Mouse (Mus musculus): ENCODE results near the gene Ooep. TPM values are rescaled to one million over a fixed set of nuclear protein-coding genes. Genes with fewer than 3 reads are reported as not detected.
"Not testable (repeated sequence)": the region's sequence is repeated elsewhere in the genome, so short reads cannot be mapped to it uniquely, and the experiment has no call there.

Ooep gene
- polyA plus RNA-seq, 1 experiment from 2014 or later, result 6.1 TPM

DNA sequence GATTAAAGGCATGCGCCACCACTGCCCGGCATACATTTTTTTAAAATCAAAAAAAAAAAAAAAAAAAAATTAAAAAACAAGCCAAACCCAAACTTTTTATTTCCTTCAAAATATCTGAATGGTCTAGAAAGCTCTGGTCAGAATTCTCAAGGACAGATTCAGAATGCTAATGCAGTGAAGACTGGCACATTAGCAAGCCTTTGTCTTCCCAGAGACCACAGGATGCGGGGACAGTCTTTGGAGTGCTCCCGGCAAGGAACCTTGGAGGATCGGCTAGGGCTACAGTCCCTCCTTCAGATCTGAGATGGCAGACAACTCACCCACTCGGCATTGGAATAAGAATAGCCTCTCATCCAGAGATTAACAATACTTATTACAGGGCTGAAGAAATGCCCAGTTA is 13.8 kb downstream of the Ooep start:
- no peak overlapping the region for H3K9ac ChIP-seq
- H3K36me3 ChIP-seq (ENCODE audit: poor library complexity, severe bottlenecking), result no peaks in the 10 kb centered on the region
- no peak overlapping the region for H3K4me2 ChIP-seq
- no peak overlapping the region for H3K27ac ChIP-seq
- no peaks in the 10 kb centered on the region for H3K9me3 ChIP-seq (replicated peaks)
- ATAC-seq, result no peak
- H3K4me1 ChIP-seq, result no peaks in the 10 kb centered on the region
- 90% methylated on average over 6 of the region's 6 CpGs for whole genome bisulfite sequencing
- H3K27me3 ChIP-seq, result no peaks in the 10 kb centered on the region
- H3K4me3 ChIP-seq, result no peak overlapping the region

DNA sequence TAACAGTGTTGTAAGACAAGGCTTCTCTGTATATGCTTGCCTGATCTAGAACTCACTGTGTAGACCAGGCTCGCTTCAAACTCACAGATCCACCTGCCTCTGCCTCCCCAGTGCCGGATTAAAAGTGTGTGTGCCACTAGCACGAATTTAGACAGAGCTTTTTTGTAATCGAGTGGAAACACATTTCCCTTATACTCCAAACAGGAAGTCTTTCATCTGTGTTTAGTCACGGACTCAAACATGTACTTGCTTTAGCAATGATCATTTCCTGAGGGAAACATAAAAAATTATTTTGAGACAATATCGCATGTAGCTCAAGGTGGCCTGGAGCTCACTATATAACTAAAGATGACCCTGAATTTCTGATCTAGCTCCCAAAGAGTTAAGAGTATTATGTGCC is 15.2 kb downstream of the Ooep start:
- ATAC-seq, result no peak
- 83% methylated on average over 6 of the region's 6 CpGs for WGBS

DNA sequence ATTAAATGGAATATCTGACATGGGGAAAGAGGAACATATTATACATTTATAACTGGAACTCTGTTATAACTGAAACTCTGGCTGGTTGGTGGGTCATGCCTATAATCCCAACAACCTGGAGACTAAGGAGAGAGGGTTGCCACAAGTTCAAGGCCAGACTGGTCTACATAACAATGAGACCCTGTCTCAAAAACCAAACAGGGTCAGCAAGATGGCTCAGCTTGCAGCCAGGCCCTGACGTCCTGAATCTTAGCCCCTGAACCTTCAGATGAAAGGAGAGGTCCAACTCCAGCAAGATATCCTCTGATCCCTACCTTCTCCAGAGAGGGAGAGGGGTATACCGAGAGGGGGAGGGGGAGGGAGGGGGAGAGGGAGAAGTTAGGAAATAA is 18.0 kb downstream of the Ooep start:
- no peaks in the 10 kb centered on the region for H3K9me3 ChIP-seq (replicated peaks)
- H3K27me3 ChIP-seq, result no peaks in the 10 kb centered on the region
- 33% methylated on average over 2 of the region's 2 CpGs for WGBS
- H3K27ac ChIP-seq, result no peak overlapping the region
- H3K4me3 ChIP-seq, result no peak overlapping the region
- no peaks in the 10 kb centered on the region for H3K4me1 ChIP-seq
- H3K9ac ChIP-seq, result no peak overlapping the region
- H3K36me3 ChIP-seq (ENCODE audit: poor library complexity, severe bottlenecking), result no peaks in the 10 kb centered on the region
- no peak overlapping the region for H3K4me2 ChIP-seq
- ATAC-seq, result no peak

More for the DNA sequence above, 15.2 kb downstream of the Ooep start:
- no peak overlapping the region for H3K4me3 ChIP-seq
- no peaks in the 10 kb centered on the region for H3K27me3 ChIP-seq
- no peak overlapping the region for H3K9ac ChIP-seq
- no peaks in the 10 kb centered on the region for H3K9me3 ChIP-seq (replicated peaks)
- no peak overlapping the region for H3K4me2 ChIP-seq
- no peak overlapping the region for H3K27ac ChIP-seq
- no peaks in the 10 kb centered on the region for H3K36me3 ChIP-seq (ENCODE audit: poor library complexity, severe bottlenecking)
- no peaks in the 10 kb centered on the region for H3K4me1 ChIP-seq

DNA sequence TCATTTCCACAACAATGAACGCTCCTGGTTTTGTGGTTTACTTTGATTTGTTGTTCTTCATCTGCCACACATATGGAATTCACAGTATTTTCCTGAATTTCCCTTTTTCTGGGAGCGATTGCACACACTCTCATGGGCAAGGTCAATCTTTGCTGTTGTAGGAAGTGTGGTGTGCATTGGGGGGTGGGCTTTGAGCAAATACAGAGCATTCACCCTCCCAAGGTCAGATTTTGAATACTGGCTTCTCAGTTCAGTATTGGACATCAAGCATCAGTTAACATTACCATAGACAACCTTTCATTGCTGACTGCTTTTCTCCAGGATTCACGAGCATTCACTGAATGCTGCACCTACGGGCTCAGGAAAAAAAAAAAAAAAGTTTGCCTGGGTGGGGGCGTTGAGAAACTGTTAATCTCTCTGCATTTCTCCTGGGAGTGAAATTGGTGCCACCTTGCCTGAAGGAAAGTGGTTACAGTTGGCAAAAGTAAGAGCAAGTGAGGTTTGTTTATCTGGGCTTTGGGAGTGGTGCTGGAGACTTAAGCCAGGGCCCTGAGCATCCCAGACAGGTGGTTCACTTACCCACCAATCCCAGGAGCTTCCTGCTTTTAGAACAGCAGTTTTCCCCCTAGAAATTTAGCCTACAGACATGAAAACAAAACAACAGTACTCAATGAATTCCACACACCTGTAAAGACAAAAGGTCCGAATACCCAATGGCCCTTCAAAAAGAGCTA is 18.6 kb downstream of the Ooep start:
- no peaks in the 10 kb centered on the region for H3K27me3 ChIP-seq
- no peak overlapping the region for H3K4me2 ChIP-seq
- no peak for ATAC-seq
- H3K9me3 ChIP-seq (replicated peaks), result no peaks in the 10 kb centered on the region
- no peak overlapping the region for H3K27ac ChIP-seq
- no peaks in the 10 kb centered on the region for H3K36me3 ChIP-seq (ENCODE audit: poor library complexity, severe bottlenecking)
- no peak overlapping the region for H3K9ac ChIP-seq
- 80% methylated on average over 6 of the region's 6 CpGs for WGBS
- no peak overlapping the region for H3K4me3 ChIP-seq
- no peaks in the 10 kb centered on the region for H3K4me1 ChIP-seq

DNA sequence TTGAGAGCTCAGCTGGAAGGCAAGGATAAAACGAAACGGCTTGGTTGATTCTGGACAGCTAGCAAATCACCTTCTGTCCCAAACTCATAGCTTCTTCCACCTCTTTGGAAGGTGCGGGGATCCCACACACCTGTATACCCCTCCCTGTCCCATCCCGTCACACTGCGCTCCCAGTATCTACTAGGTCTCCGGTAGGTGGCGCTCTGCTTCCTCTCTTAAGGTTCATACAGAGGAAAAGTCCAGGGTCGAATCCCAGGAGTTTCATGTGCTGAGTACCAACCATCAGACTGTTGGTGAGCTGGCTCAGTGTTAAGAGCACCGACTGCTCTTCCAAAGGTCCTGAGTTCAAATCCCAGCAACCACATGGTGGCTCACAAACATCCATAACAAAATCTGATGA is 20.5 kb downstream of the Ooep start:
- no peaks in the 10 kb centered on the region for H3K4me1 ChIP-seq
- no peak overlapping the region for H3K4me2 ChIP-seq
- no peak overlapping the region for H3K4me3 ChIP-seq
- no peaks in the 10 kb centered on the region for H3K36me3 ChIP-seq (ENCODE audit: poor library complexity, severe bottlenecking)
- H3K9ac ChIP-seq, result no peak overlapping the region
- H3K27me3 ChIP-seq, result no peaks in the 10 kb centered on the region
- 14% methylated on average over 9 of the region's 9 CpGs for WGBS
- H3K9me3 ChIP-seq (replicated peaks), result no peaks in the 10 kb centered on the region
- peak; percentile 69; the same call in 1 of the 2 replicates for ATAC-seq
- H3K27ac ChIP-seq, result no peak overlapping the region

DNA sequence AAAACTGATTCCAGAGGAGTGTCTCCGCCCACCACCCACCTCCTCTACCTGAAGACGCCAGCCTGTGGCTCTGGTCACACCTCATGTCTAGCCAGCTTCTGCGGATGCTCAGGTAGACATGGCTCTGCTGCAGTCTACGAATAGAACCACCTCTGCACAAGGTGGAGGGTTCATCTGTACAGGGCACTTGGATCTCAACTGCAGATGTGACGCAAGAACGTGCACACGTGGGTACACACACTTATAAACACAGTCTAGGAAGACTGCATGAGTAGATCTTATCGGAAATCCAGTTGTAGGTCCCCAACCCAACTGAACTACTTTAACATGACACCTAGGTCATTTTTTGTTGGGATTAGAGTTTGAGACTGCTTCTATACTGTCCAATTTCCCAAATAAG is 22.9 kb downstream of the Ooep start, which contains the start of gene Gsta2:
Gene Gsta2, minus strand, starts transcription at position 178 of the 400 bp plus-strand sequence.
- no peaks in the 10 kb centered on the region for H3K27me3 ChIP-seq
- no peaks in the 10 kb centered on the region for H3K4me1 ChIP-seq
- no peak within 1 kb of the TSS for H3K4me3 ChIP-seq
- no peaks in the 10 kb centered on the region for H3K9me3 ChIP-seq (replicated peaks)
- no peak within 1 kb of the TSS for H3K9ac ChIP-seq
- H3K27ac ChIP-seq, result no peak within 1 kb of the TSS
- no peaks in the 10 kb centered on the region for H3K36me3 ChIP-seq (ENCODE audit: poor library complexity, severe bottlenecking)
- WGBS, result 92% methylated on average over 8 of the region's 8 CpGs
- H3K4me2 ChIP-seq, result no peak within 1 kb of the TSS
- no peak for ATAC-seq

DNA sequence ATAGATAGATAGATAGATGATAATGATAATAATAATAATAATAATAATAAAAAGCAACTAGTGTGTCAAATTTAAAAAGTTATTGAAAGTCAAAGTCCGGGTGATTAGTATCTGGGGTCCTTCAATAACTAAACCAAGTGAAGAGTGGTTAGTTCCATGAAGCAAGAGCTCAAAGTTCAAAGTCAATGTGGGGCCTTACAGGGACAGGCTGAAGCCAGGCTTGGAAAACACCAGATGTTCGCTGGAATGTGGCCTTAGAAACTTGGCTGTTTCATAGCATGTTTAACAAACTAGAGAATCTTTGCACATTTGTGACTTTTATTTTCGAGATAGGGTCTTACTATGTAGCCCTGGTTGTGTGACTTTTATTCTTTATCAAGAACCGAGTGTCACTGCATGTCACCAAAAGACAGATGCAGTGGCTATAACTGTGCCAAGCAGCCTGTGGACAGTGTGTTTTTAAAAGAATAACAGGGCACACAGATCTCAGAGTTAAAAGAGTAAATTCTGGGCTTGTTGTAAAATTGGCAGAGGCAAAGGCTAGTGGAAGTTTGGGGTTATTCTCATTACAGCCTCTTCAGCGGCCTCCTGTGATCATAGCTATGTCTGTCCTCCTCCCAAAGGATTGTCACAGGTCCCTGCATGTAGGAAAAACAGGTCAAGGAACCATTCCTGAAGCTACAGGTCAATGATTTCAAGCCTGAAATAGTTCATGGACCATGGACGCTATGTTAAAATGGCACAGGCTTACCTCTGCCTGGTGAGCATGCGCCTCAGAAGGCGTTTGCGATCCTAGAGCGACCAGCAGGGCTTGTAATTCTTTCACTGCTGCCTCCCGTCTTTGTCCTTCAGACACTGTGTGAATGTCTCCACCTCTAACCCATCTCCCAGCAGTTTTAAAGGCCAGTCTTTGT is 23.6 kb downstream of the Ooep start:
- Histone ChIP-seq H3K27ac (no peak overlapping the region), H3K9ac (no peak overlapping the region), H3K4me2 (no peak overlapping the region), H3K27me3 (no peaks in the 10 kb centered on the region), H3K36me3 (ENCODE audit: poor library complexity, severe bottlenecking) (no peaks in the 10 kb centered on the region), H3K4me1 (no peaks in the 10 kb centered on the region), H3K9me3 (replicated peaks) (no peaks in the 10 kb centered on the region), H3K4me3 (no peak overlapping the region)
- WGBS, result 83% methylated on average over 11 of the region's 11 CpGs
- ATAC-seq, result no peak

DNA sequence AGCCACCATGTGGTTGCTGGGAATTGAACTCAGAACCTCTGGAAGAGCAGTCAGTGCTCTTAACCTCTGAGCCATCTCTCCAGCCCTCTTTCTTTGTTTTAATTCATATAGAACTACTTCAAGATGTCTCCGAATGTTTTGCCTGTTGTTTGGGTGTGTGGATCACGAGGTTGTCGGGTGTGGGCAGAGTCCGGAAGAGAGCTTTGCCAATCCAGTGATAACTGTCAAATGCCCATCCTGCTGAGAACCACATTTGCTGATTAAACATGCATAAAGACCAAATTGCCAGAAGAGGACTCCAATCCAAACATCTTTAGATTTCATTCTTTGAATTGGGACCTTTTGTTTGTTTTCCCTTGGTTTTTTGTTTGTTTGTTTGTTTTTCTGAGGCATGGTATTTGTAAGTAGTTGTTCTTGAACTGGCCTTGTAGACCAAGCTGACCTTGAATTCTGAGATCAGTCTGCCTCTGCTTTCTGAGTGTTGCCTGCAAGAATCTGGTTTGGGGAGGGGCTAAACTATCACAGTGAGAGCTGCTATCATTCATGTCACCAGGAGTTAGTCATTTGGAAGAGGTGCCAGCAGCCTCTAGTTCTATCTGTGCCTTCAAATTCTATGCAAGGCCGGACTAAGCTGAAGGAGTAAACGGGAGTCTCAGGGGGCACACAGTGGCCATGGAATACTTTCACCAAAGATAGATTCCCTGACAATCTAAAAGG is 26.9 kb downstream of the Ooep start:
- H3K9ac ChIP-seq, result no peak overlapping the region
- no peaks in the 10 kb centered on the region for H3K27me3 ChIP-seq
- ATAC-seq, result no peak
- WGBS, result 84% methylated on average over 6 of the region's 6 CpGs
- no peaks in the 10 kb centered on the region for H3K36me3 ChIP-seq (ENCODE audit: poor library complexity, severe bottlenecking)
- H3K27ac ChIP-seq, result no peak overlapping the region
- no peak overlapping the region for H3K4me3 ChIP-seq
- H3K4me2 ChIP-seq, result no peak overlapping the region
- H3K9me3 ChIP-seq (replicated peaks), result no peaks in the 10 kb centered on the region
- H3K4me1 ChIP-seq, result no peaks in the 10 kb centered on the region

DNA sequence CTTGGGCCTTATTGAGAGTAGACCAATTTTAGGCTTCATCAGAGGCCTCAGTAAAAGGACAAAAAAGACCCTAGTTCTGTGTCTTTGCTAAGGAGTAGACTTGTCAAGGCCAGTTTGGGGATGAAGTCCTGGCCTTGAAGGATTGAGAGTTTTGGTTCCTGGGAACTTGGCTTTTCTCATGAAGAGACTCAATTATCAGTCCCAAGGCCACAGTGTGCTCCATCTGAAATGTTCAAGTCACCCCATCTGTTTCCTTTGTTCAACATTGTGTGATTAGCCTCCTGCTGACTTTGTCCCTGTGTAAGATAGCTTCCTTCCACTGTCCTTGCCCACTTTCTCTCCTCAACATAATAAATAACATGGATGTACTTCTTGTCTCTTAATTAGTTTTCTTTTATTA is 28.5 kb downstream of the Ooep start:
- H3K36me3 ChIP-seq (ENCODE audit: poor library complexity, severe bottlenecking); ATAC-seq; H3K27ac ChIP-seq; H3K9ac ChIP-seq; H3K9me3 ChIP-seq (replicated peaks); H3K27me3 ChIP-seq; H3K4me2 ChIP-seq; H3K4me1 ChIP-seq; H3K4me3 ChIP-seq: not testable (repeated sequence)

DNA sequence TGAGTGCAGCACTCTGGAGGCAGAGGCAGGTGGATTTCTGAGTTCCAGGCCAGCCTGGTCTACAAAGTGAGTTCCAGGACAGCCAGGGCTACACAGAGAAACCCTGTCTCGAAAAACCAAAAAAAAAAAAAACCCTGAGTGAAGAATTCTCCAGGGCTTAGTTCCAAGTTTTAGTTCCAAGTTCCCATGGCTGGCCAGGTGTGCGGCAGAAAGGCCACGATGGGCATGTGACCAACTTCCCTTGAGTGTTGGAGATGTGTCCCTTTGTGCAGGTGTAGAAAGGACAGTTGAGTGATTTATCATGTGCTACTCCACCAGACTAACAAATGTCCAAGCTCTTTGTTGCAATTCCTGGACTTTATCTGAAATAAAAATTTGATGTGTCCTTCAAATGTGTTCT is 29.4 kb downstream of the Ooep start:
- 85% methylated on average over 3 of the region's 3 CpGs for WGBS
- ATAC-seq; H3K9ac ChIP-seq; H3K4me3 ChIP-seq; H3K27ac ChIP-seq; H3K9me3 ChIP-seq (replicated peaks); H3K4me2 ChIP-seq; H3K4me1 ChIP-seq; H3K36me3 ChIP-seq (ENCODE audit: poor library complexity, severe bottlenecking); H3K27me3 ChIP-seq: not testable (repeated sequence)

DNA sequence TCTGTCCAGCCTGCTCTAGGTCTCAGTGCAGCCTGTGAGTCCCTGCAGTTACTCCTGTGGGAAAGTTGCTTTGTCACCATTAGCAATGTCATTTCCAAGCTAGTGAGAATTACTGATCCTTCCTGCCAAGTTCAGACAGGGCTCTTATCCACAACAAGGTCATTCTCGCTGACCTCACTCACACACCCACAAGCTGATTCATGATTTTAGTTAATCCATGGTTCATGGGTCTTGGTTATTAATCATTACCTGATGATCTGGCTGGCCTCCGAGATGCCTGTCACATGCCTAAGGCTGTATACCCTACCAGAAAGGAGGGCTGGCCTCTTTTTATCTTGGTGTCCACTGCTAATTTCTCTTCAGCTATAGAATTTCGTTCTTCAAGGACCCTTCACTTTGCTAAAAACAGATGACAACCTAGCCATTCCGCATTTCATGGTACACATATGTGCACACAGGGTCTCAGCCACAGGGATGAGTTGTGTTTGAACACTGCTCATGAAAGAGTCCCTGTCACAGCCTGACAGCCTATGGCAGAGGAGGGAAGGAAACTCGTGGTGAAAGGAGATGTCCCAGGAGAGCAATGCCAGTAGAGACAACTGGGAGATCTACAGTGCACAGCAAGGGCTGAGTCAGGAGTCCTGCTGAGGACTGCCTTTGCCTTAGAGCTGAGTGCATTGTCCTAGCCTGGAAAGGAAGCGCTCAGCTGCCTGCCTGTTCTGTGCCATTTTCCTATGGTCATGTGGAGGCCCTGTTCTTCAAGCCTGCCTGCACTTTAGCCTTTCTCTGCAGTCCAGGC is 30.1 kb downstream of the Ooep start:
- H3K9me3 ChIP-seq (replicated peaks); H3K4me3 ChIP-seq; H3K36me3 ChIP-seq (ENCODE audit: poor library complexity, severe bottlenecking); H3K27ac ChIP-seq; H3K4me2 ChIP-seq; ATAC-seq; H3K4me1 ChIP-seq; H3K27me3 ChIP-seq; H3K9ac ChIP-seq: not testable (repeated sequence)
- 74% methylated on average over 6 of the region's 6 CpGs for WGBS
